Mouse (Mus musculus): ENCODE data around the gene Casp7. TPM values are rescaled to one million over a fixed set of nuclear protein-coding genes. Genes with fewer than 3 reads are reported as not detected.

The Casp7 gene
- polyA plus RNA-seq, 1 experiment: 8.7 TPM

DNA sequence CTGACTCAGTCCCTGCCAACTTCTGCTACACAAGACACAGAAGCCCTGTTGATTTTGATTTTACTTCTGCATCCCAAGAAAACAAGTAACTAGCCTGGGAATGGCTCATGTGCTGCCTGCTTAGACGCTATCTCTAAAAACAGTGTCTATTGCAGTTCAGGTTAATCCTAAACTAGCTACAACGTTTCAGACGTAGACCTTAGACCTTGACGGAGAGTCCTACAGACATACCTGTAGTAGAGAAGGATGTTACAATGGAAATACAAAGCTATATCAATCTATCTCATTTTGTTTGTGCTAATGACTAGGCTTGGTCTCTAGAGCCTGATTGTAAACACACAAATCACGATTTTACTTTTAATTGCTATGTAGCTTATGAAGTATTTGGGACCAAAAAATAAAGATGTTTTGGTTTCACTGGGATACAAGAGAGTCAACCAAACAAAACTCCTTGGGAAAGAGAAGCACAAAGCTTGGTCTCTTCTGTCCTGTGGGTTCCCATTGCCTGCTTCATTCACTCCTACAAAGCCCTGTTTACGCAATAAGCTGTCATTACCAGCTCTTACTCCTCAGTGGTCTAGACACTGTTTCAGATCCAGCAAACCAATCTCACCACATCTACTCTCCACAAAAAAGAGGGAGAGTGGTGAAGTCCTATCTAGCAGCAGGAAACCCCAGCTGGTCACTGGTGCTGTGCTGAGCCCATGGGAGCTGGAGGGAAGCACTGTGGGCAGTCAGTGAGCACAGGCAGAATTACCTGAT is 26.4 kb upstream of the Casp7 start:
- H3K4me1 ChIP-seq (ENCODE audit: control insufficient read depth, insufficient read depth, insufficient read length): no peaks in the 10 kb centered on the region
- 69% methylated on average over 6 of the region's 6 CpGs for WGBS
- H3K27me3 ChIP-seq (ENCODE audit: control insufficient read depth, insufficient read depth, low read length): no peaks in the 10 kb centered on the region
- no peak for TF ChIP-seq POLR2A (IDR thresholded peaks at IDR 0.05; ENCODE audit: low read depth, low read length)
- no peaks in the 10 kb centered on the region for H3K36me3 ChIP-seq (ENCODE audit: control insufficient read depth, insufficient read depth, low read length)
- no peak overlapping the region for H3K27ac ChIP-seq (ENCODE audit: insufficient read depth, low read length)
- no peak overlapping the region for H3K4me3 ChIP-seq (ENCODE audit: extremely low read depth, insufficient read depth, insufficient read length)
- DNase-seq (ENCODE audit: low read depth in 1 of 2, low spot score in 2 of 2): no peak

GRCm38 (mm10) chr19:56372226-56372625 is 24.7 kb upstream of the Casp7 start:
- H3K4me3 ChIP-seq (ENCODE audit: extremely low read depth, insufficient read depth, insufficient read length): no peak overlapping the region
- H3K36me3 ChIP-seq (ENCODE audit: control insufficient read depth, insufficient read depth, low read length): no peaks in the 10 kb centered on the region
- H3K27ac ChIP-seq (ENCODE audit: insufficient read depth, low read length): no peak overlapping the region
- H3K27me3 ChIP-seq (ENCODE audit: control insufficient read depth, insufficient read depth, low read length): no peaks in the 10 kb centered on the region
- DNase-seq (ENCODE audit: low read depth in 1 of 2, low spot score in 2 of 2): no peak
- 95% methylated on average over 7 of the region's 7 CpGs for WGBS
- no peaks in the 10 kb centered on the region for H3K4me1 ChIP-seq (ENCODE audit: control insufficient read depth, insufficient read depth, insufficient read length)
- TF ChIP-seq POLR2A (IDR thresholded peaks at IDR 0.05; ENCODE audit: low read depth, low read length) (no peak), CTCF (IDR thresholded peaks at IDR 0.05; ENCODE audit: extremely low read depth, insufficient read depth, insufficient read length, insufficient replicate concordance) (no peak)

DNA sequence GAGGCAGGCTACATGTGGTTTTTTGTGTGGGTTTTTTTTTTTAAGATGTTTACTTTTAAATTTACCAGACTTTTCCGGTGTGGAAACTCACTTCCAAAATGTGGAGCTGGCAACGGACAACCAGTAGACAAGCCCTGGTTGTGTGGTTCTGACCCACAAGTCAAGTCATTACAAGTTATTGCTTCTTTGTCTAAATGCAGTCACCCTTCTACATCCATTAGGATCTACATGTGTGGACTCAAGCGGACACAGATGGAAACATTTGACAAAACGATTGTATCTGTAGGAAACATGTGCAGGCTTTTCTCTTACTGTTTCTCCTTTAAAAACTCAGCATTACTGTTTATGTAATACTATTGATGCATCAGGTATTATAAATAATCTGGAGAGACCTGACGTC is 23.7 kb upstream of the Casp7 start:
- no peaks in the 10 kb centered on the region for H3K27me3 ChIP-seq (ENCODE audit: control insufficient read depth, insufficient read depth, low read length)
- H3K27ac ChIP-seq (ENCODE audit: insufficient read depth, low read length): no peak overlapping the region
- TF ChIP-seq CTCF (IDR thresholded peaks at IDR 0.05; ENCODE audit: extremely low read depth, insufficient read depth, insufficient read length, insufficient replicate concordance) (no peak), POLR2A (IDR thresholded peaks at IDR 0.05; ENCODE audit: low read depth, low read length) (no peak)
- no peak overlapping the region for H3K4me3 ChIP-seq (ENCODE audit: extremely low read depth, insufficient read depth, insufficient read length)
- WGBS: 89% methylated on average over 5 of the region's 5 CpGs
- H3K36me3 ChIP-seq (ENCODE audit: control insufficient read depth, insufficient read depth, low read length): no peaks in the 10 kb centered on the region
- DNase-seq (ENCODE audit: low read depth in 1 of 2, low spot score in 2 of 2): no peak
- no peaks in the 10 kb centered on the region for H3K4me1 ChIP-seq (ENCODE audit: control insufficient read depth, insufficient read depth, insufficient read length)

DNA sequence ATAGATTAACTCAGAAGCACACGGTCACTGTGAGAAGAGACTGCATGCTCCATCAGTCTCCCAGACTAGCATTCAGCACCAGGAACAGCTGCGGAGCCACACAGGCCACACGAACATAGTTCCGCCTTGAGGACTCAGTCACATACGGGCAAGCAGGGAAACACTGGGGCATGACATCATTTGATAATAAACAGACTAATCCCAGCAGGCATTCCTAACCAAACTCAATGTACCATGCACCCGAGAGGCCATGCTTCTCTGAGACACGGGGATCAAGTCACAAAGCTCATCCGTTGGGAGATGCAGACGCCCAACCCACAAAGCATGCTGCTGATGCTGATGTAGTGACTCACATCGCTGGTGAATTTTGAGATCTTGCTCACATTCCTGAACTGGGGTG is 22.9 kb upstream of the Casp7 start:
- no peak for DNase-seq (ENCODE audit: low read depth in 1 of 2, low spot score in 2 of 2)
- Histone ChIP-seq H3K36me3 (ENCODE audit: control insufficient read depth, insufficient read depth, low read length) (no peaks in the 10 kb centered on the region), H3K27ac (ENCODE audit: insufficient read depth, low read length) (no peak overlapping the region), H3K4me1 (ENCODE audit: control insufficient read depth, insufficient read depth, insufficient read length) (no peaks in the 10 kb centered on the region), H3K4me3 (ENCODE audit: extremely low read depth, insufficient read depth, insufficient read length) (no peak overlapping the region), H3K27me3 (ENCODE audit: control insufficient read depth, insufficient read depth, low read length) (no peaks in the 10 kb centered on the region)
- WGBS: 88% methylated on average over 10 of the region's 10 CpGs
- TF ChIP-seq POLR2A (IDR thresholded peaks at IDR 0.05; ENCODE audit: low read depth, low read length): no peak
- TF ChIP-seq CTCF (IDR thresholded peaks at IDR 0.05; ENCODE audit: extremely low read depth, insufficient read depth, insufficient read length, insufficient replicate concordance): no peak

DNA sequence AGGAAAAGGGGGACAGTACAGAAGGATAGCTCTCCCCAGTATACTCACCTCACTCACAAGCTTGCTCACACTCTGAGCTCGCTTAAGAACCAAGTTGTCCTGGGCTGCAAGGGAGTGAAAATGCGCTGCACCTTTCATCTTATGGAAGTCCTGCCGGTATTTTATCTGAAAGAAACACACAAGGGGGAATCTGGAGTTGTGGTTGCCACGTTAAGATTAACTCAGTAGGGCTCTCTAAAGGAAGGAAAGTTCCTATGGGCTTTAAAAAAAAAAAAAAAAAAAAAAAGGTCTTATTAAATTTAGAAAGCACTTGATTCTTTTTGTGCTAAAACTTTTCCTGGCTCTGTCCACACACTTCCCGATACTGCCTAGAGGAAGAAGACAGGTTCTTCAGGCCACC is 18.9 kb upstream of the Casp7 start:
- Histone ChIP-seq H3K36me3 (ENCODE audit: control insufficient read depth, insufficient read depth, low read length) (no peaks in the 10 kb centered on the region), H3K4me1 (ENCODE audit: control insufficient read depth, insufficient read depth, insufficient read length) (no peaks in the 10 kb centered on the region), H3K27ac (ENCODE audit: insufficient read depth, low read length) (no peak overlapping the region), H3K4me3 (ENCODE audit: extremely low read depth, insufficient read depth, insufficient read length) (no peak overlapping the region), H3K27me3 (ENCODE audit: control insufficient read depth, insufficient read depth, low read length) (no peaks in the 10 kb centered on the region)
- DNase-seq (ENCODE audit: low read depth in 1 of 2, low spot score in 2 of 2): no peak
- WGBS: 84% methylated on average over 5 of the region's 5 CpGs
- TF ChIP-seq POLR2A (IDR thresholded peaks at IDR 0.05; ENCODE audit: low read depth, low read length): no peak
- TF ChIP-seq CTCF (IDR thresholded peaks at IDR 0.05; ENCODE audit: extremely low read depth, insufficient read depth, insufficient read length, insufficient replicate concordance): no peak

DNA sequence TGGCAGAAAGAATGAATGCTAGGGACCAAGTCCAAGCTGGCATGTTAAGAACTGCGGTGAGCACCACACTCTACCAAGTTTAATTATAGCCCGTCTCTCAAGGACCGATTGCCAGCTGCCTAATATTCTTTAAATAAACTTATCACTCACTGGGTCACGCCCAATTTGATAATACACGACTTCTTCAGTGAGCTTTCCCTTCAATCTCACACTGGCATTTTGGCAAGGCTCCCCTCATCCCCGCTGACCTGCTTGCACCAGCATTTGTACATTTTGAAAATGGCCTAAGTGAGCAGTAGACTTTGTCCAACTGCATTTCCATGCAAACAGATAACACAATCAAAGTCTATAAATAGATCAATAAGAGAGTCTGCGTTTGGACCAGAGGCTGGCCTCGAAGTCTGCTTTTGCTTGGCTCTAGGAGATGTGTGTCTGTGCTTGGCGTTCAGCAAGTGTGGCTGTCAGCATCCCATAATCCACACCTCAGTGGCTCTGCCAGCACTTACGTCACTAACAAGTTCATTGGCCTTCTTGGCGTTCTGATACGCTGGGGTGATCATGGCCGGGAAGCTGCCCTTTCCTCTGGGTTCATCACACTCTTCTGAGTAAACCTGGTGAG is 18.3 kb upstream of the Casp7 start:
- Histone ChIP-seq H3K27me3 (ENCODE audit: control insufficient read depth, insufficient read depth, low read length) (no peaks in the 10 kb centered on the region), H3K4me3 (ENCODE audit: extremely low read depth, insufficient read depth, insufficient read length) (no peak overlapping the region), H3K27ac (ENCODE audit: insufficient read depth, low read length) (no peak overlapping the region), H3K4me1 (ENCODE audit: control insufficient read depth, insufficient read depth, insufficient read length) (no peaks in the 10 kb centered on the region), H3K36me3 (ENCODE audit: control insufficient read depth, insufficient read depth, low read length) (no peaks in the 10 kb centered on the region)
- WGBS: 84% methylated on average over 13 of the region's 13 CpGs
- TF ChIP-seq POLR2A (IDR thresholded peaks at IDR 0.05; ENCODE audit: low read depth, low read length) (no peak), CTCF (IDR thresholded peaks at IDR 0.05; ENCODE audit: extremely low read depth, insufficient read depth, insufficient read length, insufficient replicate concordance) (no peak)
- DNase-seq (ENCODE audit: low read depth in 1 of 2, low spot score in 2 of 2): no peak

- WGBS: 83% methylated on average over 7 of the region's 7 CpGs
- no peaks in the 10 kb centered on the region for H3K27me3 ChIP-seq (ENCODE audit: control insufficient read depth, insufficient read depth, low read length)
- no peak overlapping the region for H3K27ac ChIP-seq (ENCODE audit: insufficient read depth, low read length)
- TF ChIP-seq CTCF (IDR thresholded peaks at IDR 0.05; ENCODE audit: extremely low read depth, insufficient read depth, insufficient read length, insufficient replicate concordance) (no peak), POLR2A (IDR thresholded peaks at IDR 0.05; ENCODE audit: low read depth, low read length) (no peak)
- H3K4me3 ChIP-seq (ENCODE audit: extremely low read depth, insufficient read depth, insufficient read length): no peak overlapping the region
- H3K4me1 ChIP-seq (ENCODE audit: control insufficient read depth, insufficient read depth, insufficient read length): no peaks in the 10 kb centered on the region
- peak in 1 of 2 experiments; percentile 29 for DNase-seq (ENCODE audit: low read depth in 1 of 2, low spot score in 2 of 2)
- no peaks in the 10 kb centered on the region for H3K36me3 ChIP-seq (ENCODE audit: control insufficient read depth, insufficient read depth, low read length)
These were observed 16.6 kb upstream of the Casp7 start for GRCm38 (mm10) chr19:56380341-56380740.
